Mouse (Mus musculus): ENCODE data around the gene Zbtb37. TPM values are rescaled to one million over a fixed set of nuclear protein-coding genes. Genes with fewer than 3 reads are reported as not detected.

Zbtb37 gene
- polyA plus RNA-seq, 1 experiment from 2014 or later = 10.7 TPM

Other genes starting within 250 kb of the Zbtb37 start
- 13.6 and 15.5 TPM in 2 replicates for gene Rabgap1l, start 241.6 kb downstream of the Zbtb37 start, polyA plus RNA-seq (2014; fragmentation: Nextera tagmentation; extraction: Ambion mirVana)
- 8.2 and 8.4 TPM in 2 replicates for gene Rc3h1, start 128.4 kb downstream of the Zbtb37 start, polyA plus RNA-seq (2014; fragmentation: Nextera tagmentation; extraction: Ambion mirVana)
- 1.7 and 1.9 TPM in 2 replicates for gene Serpinc1, start 56.3 kb downstream of the Zbtb37 start, polyA plus RNA-seq (2014; fragmentation: Nextera tagmentation; extraction: Ambion mirVana)
- 48.7 and 53.9 TPM in 2 replicates for gene Dars2, start 35.8 kb upstream of the Zbtb37 start, polyA plus RNA-seq (2014; fragmentation: Nextera tagmentation; extraction: Ambion mirVana)
- 43.3 and 46.8 TPM in 2 replicates for gene Cenpl, start 35.9 kb upstream of the Zbtb37 start, polyA plus RNA-seq (2014; fragmentation: Nextera tagmentation; extraction: Ambion mirVana)
- gene Klhl20, start 96.7 kb upstream of the Zbtb37 start, polyA plus RNA-seq (2014; fragmentation: Nextera tagmentation; extraction: Ambion mirVana) = 19.7 and 22.3 TPM in 2 replicates
- gene Ankrd45, start 107.8 kb upstream of the Zbtb37 start, polyA plus RNA-seq (2014; fragmentation: Nextera tagmentation; extraction: Ambion mirVana) = 5.0 and 6.2 TPM in 2 replicates
- gene Tex50, start 124.5 kb upstream of the Zbtb37 start, polyA plus RNA-seq (2014; fragmentation: Nextera tagmentation; extraction: Ambion mirVana) = not detected in 2 replicates
- 642 and 648 TPM in 2 replicates for gene Prdx6, start 216.4 kb upstream of the Zbtb37 start, polyA plus RNA-seq (2014; fragmentation: Nextera tagmentation; extraction: Ambion mirVana)